Mouse (Mus musculus): ENCODE measurements around the gene Gm11938.
A peak's percentile ranks its signal among the peaks of the same experiment; 100 is the strongest.
"Not testable (repeated sequence)": the region's sequence is repeated elsewhere in the genome, so short reads cannot be mapped to it uniquely, and the experiment has no call there.

Gene Gm11938

GRCm38 (mm10) chr11:99603208-99603607 is at the start of gene Gm11938:
Gm11938 (minus strand) TSS chr11:99603308.
- not testable (repeated sequence) for DNase-seq (ENCODE audit: low spot score in 2 of 2)

- DNase-seq (ENCODE audit: low spot score in 2 of 2), result no peak
Measured at GRCm38 (mm10) chr11:99650136-99650535, 47.0 kb upstream of the Gm11938 start, which contains the start of gene Gm11555. Gm11555 (minus strand) TSS chr11:99650236.

DNA sequence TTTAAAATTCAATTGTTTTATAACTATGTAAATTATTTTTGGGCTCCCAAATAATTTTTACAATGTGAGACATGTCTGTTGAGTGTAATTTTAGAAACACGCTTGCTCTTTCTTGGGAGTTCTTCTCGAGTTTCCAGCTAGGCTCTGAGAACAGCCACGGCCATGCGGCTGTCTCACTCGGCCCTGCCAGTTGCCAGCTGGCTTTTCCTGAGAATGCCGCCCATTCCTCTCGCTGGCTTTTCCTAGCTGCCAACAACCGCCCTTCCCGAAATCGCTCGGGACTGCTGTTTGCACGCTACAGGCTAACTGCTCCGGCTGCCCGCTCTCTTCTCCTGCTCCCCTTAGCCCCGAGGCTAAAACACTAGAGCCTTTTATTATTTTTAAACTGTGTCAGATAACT is 43.3 kb upstream of the Gm11938 start:
- no peak for DNase-seq (ENCODE audit: low spot score in 2 of 2)

DNA sequence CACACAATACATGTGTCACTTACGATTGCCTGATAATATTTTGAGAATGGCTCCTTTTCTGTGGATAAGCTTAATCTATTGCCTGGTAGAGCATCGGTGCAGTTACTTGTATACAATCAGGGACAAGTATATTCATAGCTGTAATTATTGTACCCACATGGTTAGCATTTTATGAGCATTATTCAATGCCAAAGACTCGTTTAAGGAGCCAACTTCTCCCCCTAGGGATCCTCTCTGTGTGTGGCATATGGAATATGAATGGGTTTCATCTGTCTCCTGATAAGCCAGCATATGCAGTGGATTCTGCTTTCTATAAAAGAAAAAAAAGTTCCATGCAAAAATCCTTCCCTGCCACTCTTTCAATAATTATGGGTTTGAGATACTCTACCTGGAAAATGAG is 41.2 kb upstream of the Gm11938 start:
- no peak for DNase-seq (ENCODE audit: low spot score in 2 of 2)

DNA sequence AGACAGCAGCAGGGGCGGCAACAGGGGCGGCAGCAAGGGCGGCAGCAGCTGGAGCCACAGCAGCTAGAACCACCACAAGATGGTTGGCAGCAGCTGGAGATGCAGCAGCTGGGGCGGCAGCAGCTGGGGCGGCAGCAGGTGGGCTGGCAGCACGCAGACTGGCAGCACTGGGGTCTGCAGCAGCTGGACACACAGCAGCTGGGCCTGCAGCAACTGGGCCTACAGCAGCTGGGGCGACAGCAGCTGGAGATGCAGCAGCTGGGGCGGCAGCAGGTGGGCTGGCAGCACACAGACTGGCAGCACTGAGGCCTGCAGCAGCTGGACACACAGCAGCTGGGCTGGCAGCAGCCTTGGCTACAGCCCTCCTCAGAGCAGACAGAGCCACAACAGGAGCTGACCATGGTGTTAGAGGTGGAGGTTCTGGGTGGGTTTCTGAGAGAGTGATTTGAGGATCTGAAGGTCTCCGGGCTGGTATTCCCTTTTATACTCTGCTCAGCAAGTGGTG is 40.6 kb upstream of the Gm11938 start, which contains the start of gene Krtap4-7:
TSS of gene Krtap4-7 (minus strand) at position 455 of the 505 bp plus-strand sequence.
- not testable (repeated sequence) for DNase-seq (ENCODE audit: low spot score in 2 of 2)

DNA sequence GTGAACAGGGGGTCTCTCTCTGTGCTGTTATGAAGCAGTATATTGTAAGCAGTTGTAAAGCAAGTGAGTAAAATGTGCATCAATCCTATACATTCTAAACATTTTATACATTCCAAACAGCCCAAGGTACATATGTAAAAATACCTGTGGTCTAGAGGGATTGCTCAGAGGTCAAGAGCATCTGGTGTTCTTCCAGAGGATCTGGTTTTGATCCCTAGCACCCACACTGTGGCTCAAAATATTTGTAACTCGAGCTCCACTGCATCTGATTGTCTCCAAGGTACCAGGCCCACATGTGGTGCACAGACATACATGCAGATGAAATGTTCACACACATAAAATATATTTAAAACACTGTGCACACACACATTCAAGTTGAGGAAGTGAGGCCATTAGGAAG is 37.8 kb upstream of the Gm11938 start:
- no peak for DNase-seq (ENCODE audit: low spot score in 2 of 2)

GRCm38 (mm10) chr11:99637086-99637485 is 34.0 kb upstream of the Gm11938 start:
- no peak for DNase-seq (ENCODE audit: low spot score in 2 of 2)

- DNase-seq (ENCODE audit: low spot score in 2 of 2), result no peak
Measured at GRCm38 (mm10) chr11:99634653-99635134, 31.6 kb upstream of the Gm11938 start, which contains the start of gene Krtap4-2. Krtap4-2 (minus strand) TSS chr11:99635084.

GRCm38 (mm10) chr11:99633293-99633692 is 30.2 kb upstream of the Gm11938 start:
- no peak for DNase-seq (ENCODE audit: low spot score in 2 of 2)

DNA sequence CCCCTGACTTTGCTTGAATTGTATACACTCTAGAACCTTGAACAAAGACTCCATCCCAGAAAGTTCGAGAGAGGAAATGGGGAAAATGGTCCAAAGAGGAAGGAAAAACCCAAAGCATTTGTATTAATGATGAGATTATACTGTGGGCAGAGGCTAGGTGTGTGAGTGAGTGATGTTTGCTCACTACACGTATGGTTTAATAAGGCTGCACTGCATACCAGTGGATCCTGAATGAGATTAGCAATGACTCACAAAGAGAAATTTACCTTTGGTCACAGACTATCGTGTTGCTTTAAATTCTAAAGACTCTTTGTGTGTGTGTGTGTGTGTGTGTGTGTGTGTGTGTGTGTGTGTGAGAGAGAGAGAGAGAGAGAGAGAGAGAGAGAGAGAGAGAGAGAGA is 27.8 kb upstream of the Gm11938 start:
- no peak for DNase-seq (ENCODE audit: low spot score in 2 of 2)

DNA sequence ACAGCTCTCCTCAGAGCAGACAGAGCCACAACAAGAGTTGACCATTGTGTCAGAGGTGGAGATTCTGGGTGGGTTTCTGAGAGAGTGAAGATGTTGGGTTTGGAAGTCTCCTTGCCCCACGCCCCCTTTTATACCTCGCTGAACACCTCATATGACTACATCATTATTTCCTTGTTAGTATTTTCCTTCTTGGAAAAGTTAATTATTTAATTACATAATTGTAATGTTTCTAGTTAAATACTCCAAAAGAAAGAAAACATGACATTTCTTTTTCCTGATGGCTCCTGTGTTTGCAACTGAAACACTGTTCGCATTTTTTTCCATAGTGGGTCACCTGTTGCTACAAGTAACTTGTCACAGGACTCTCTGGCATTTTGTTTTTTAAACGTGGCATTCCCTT is 25.0 kb upstream of the Gm11938 start, which contains the start of gene Krtap4-1:
TSS of gene Krtap4-1 (minus strand) at position 101 of the 400 bp plus-strand sequence.
- no peak for DNase-seq (ENCODE audit: low spot score in 2 of 2)

DNA sequence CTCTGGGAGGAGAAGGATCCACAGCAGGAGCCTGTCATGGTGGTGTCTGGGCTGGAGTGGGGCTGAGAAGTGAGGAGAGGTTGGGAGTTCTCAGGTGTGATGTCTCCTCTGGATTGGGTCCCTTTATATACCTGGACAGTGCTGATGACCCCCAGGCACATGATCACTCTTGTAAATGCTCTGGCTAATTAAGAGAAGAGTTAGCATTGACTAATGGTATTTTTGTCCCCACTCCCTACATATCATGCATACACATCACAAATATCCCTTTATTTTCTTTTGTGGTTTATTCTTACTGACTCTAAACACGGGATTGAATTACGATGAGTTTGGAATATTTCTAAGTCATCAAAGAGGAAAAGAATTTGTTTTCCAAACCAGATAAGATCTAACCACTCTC is 17.2 kb upstream of the Gm11938 start, which contains the start of gene Gm11562:
TSS of gene Gm11562 (minus strand) at position 101 of the 400 bp plus-strand sequence.
- DNase-seq (ENCODE audit: low spot score in 2 of 2), result no peak

GRCm38 (mm10) chr11:99614796-99615363 is 11.8 kb upstream of the Gm11938 start, which contains the start of gene Krtap2-4:
Krtap2-4 (minus strand) TSS chr11:99614846.
- no peak for DNase-seq (ENCODE audit: low spot score in 2 of 2)

DNA sequence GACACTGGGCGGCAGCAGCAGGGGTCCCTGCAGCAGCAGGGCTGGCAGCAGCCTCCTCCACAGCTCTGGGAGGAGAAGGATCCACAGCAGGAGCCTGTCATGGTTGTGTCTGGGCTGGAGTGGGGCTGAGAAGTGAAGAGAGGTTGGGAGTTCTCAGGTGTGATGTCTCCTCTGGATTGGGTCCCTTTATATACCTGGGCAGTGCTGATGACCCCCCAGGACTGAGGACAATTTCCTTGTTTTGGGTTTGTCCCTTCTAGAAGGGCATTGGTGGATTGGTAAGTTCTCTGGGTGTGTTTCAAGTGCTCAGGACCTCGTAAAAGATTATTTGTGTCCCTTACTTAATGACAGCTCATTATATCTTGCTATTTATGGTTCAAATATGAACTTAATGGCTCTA is 7.0 kb upstream of the Gm11938 start, which contains the start of gene Gm11937:
TSS of gene Gm11937 (minus strand) at position 101 of the 400 bp plus-strand sequence.
- not testable (repeated sequence) for DNase-seq (ENCODE audit: low spot score in 2 of 2)

DNA sequence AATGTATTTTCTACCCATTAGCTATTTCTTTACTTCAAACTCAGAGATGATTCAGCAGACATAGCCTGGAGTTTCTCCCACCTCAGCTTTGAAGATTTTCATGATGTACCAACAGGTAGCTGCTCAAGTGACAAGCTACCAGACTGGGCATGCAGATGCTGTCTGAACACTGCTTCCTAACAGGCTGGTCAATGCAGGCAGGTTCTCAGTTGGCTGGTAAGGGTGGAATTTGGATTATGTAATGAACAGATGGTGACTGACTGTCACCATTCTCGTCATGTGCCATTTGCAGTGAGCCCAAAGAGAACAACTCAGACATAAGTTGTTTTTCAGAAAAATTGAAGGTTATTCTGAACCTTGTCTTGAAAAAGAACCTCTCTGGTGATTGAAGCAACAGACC is 6.0 kb upstream of the Gm11938 start:
- peak in 1 of 2 experiments; percentile 13 for DNase-seq (ENCODE audit: low spot score in 2 of 2)

DNA sequence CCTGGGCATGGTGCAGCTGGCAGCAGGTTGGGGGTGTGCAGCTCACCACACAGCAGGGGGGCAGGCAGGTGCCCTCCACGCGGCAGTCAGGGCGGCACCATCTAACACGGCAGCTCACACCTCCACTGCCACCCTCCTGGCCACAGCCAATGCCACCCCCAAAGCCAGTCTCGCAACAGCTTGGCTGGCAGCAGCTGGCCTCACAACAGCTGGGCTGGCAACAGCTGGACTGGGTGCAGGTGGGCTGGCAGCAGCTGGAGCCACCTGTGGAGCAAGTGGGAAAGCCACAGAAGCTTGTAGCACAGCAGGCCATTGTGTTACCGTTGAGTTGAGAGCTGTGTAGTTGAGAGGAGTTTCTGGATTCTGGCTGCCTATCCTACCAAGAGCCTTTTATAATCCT is 5.4 kb downstream of the Gm11938 start, which contains the start of gene Krtap9-3:
TSS of gene Krtap9-3 (minus strand) at position 364 of the 400 bp plus-strand sequence.
- not testable (repeated sequence) for DNase-seq (ENCODE audit: low spot score in 2 of 2)

GRCm38 (mm10) chr11:99590981-99591380 is 12.1 kb downstream of the Gm11938 start, which contains the start of gene Krtap1-3:
Krtap1-3 (minus strand) TSS chr11:99591339.
- DNase-seq (ENCODE audit: low spot score in 2 of 2), result no peak

GRCm38 (mm10) chr11:99585096-99585495 is 18.0 kb downstream of the Gm11938 start:
- no peak for DNase-seq (ENCODE audit: low spot score in 2 of 2)

GRCm38 (mm10) chr11:99583245-99583704 is 19.8 kb downstream of the Gm11938 start, which contains the start of gene Krtap1-4:
Krtap1-4 (minus strand) TSS chr11:99583654.
- no peak for DNase-seq (ENCODE audit: low spot score in 2 of 2)

DNA sequence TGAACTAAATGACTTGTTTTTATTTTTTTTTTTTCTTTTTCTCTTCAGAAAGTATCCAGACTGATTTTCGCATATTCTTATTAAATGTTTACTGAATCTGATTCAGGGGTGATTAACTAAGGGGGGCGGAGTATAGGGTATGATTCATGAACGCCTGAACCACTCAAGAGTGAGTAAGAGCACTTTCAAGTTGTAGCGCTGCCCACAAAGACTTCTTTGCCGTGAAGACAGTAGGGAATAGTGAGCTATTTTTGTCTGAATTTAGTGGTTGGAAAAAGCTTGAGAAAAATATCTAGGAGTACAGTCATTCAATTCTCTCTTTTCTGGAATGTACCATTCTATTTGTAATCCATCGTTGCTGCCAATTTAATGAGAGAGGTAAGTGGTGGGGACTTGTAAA is 21.5 kb downstream of the Gm11938 start:
- DNase-seq (ENCODE audit: low spot score in 2 of 2), result no peak

DNA sequence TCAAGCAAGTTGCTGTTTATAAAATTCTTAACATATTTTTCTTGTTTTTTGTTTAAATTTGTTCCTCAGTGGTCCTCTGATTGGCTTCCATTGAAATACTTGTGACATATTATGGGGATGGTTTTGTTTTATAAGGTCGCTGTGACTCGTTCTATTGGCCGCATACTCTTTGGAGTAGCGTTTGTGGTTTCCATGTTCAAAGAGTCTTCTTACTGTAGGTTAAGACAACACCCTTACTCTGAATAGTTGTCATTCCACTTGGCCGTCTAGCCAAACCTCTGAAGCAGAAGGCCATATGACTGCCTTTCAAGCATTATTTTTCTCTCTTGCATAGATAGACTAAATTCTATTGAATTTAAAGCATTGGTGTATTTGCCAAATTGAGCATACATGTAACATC is 22.1 kb downstream of the Gm11938 start:
- DNase-seq (ENCODE audit: low spot score in 2 of 2), result no peak

GRCm38 (mm10) chr11:99580636-99581035 is 22.5 kb downstream of the Gm11938 start, which contains the start of gene Krtap1-5:
Krtap1-5 (minus strand) TSS chr11:99581016.
- DNase-seq (ENCODE audit: low spot score in 2 of 2), result no peak

Measured in frontal cortex, postnatal 10 days (tissue).